Mouse (Mus musculus): ENCODE data around the gene Igf1r. TPM values are rescaled to one million over a fixed set of nuclear protein-coding genes. Genes with fewer than 3 reads are reported as not detected.

Igf1r gene
- total and polyA plus RNA-seq, 2 experiments from 2014 or later: 12.1 to 40.3 TPM

- WGBS: 38% methylated on average over 7 of the region's 7 CpGs
- H3K9me3 ChIP-seq (ENCODE audit: low read length): no peaks in the 10 kb centered on the region
- no peak overlapping the region for H3K27ac ChIP-seq (ENCODE audit: low read depth, low read length)
- ATAC-seq (ENCODE audit: low FRiP score): no peak
- no peaks in the 10 kb centered on the region for H3K36me3 ChIP-seq (ENCODE audit: insufficient read depth, low read length)
- no peaks in the 10 kb centered on the region for H3K4me1 ChIP-seq (ENCODE audit: insufficient read depth, low read length)
- H3K9ac ChIP-seq (replicated peaks; ENCODE audit: low read length, poor library complexity, severe bottlenecking): no peak overlapping the region
- DNase-seq (ENCODE audit: low spot score): peak; percentile 89
- no peak overlapping the region for H3K4me3 ChIP-seq (ENCODE audit: low read depth, low read length)
- TF ChIP-seq CTCF (IDR thresholded peaks at IDR 0.05): peak; percentile 21; the same call in 1 of the 2 replicates
- H3K27me3 ChIP-seq (ENCODE audit: insufficient read depth, low read length): no peaks in the 10 kb centered on the region
- H3K4me2 ChIP-seq (ENCODE audit: low read depth, low read length, poor library complexity, severe bottlenecking): no peak overlapping the region
These were observed 118.0 kb downstream of the Igf1r start for GRCm38 (mm10) chr7:68070626-68071025.

- H3K27ac ChIP-seq (ENCODE audit: low read depth, low read length): no peak overlapping the region
- H3K4me1 ChIP-seq (ENCODE audit: insufficient read depth, low read length): no peaks in the 10 kb centered on the region
- no peak for TF ChIP-seq CTCF (IDR thresholded peaks at IDR 0.05)
- no peaks in the 10 kb centered on the region for H3K9me3 ChIP-seq (ENCODE audit: low read length)
- DNase-seq (ENCODE audit: low spot score) (no peak), ATAC-seq (ENCODE audit: low FRiP score) (no peak)
- WGBS: 91% methylated on average over 3 of the region's 3 CpGs
- no peak overlapping the region for H3K4me3 ChIP-seq (ENCODE audit: low read depth, low read length)
- H3K27me3 ChIP-seq (ENCODE audit: insufficient read depth, low read length): no peaks in the 10 kb centered on the region
- no peak overlapping the region for H3K9ac ChIP-seq (replicated peaks; ENCODE audit: low read length, poor library complexity, severe bottlenecking)
- no peak overlapping the region for H3K4me2 ChIP-seq (ENCODE audit: low read depth, low read length, poor library complexity, severe bottlenecking)
- no peaks in the 10 kb centered on the region for H3K36me3 ChIP-seq (ENCODE audit: insufficient read depth, low read length)
These were observed 118.4 kb downstream of the Igf1r start for GRCm38 (mm10) chr7:68071050-68071449.

GRCm38 (mm10) chr7:68071749-68072148, 119.1 kb downstream of the Igf1r start:
- Histone ChIP-seq H3K27me3 (ENCODE audit: insufficient read depth, low read length) (no peaks in the 10 kb centered on the region), H3K27ac (ENCODE audit: low read depth, low read length) (no peak overlapping the region), H3K9ac (replicated peaks; ENCODE audit: low read length, poor library complexity, severe bottlenecking) (no peak overlapping the region), H3K4me1 (ENCODE audit: insufficient read depth, low read length) (no peaks in the 10 kb centered on the region), H3K4me2 (ENCODE audit: low read depth, low read length, poor library complexity, severe bottlenecking) (no peak overlapping the region), H3K9me3 (ENCODE audit: low read length) (no peaks in the 10 kb centered on the region), H3K4me3 (ENCODE audit: low read depth, low read length) (no peak overlapping the region), H3K36me3 (ENCODE audit: insufficient read depth, low read length) (no peaks in the 10 kb centered on the region)
- ATAC-seq (ENCODE audit: low FRiP score): no peak
- no peak for DNase-seq (ENCODE audit: low spot score)
- 94% methylated on average over 11 of the region's 11 CpGs for WGBS
- TF ChIP-seq CTCF (IDR thresholded peaks at IDR 0.05): no peak

GRCm38 (mm10) chr7:68072524-68073459, 120.2 kb downstream of the Igf1r start:
- no peaks in the 10 kb centered on the region for H3K9me3 ChIP-seq (ENCODE audit: low read length)
- no peak overlapping the region for H3K27ac ChIP-seq (ENCODE audit: low read depth, low read length)
- no peaks in the 10 kb centered on the region for H3K27me3 ChIP-seq (ENCODE audit: insufficient read depth, low read length)
- H3K36me3 ChIP-seq (ENCODE audit: insufficient read depth, low read length): no peaks in the 10 kb centered on the region
- H3K9ac ChIP-seq (replicated peaks; ENCODE audit: low read length, poor library complexity, severe bottlenecking): no peak overlapping the region
- no peak for TF ChIP-seq CTCF (IDR thresholded peaks at IDR 0.05)
- no peak for DNase-seq (ENCODE audit: low spot score)
- 83% methylated on average over 14 of the region's 14 CpGs for WGBS
- H3K4me1 ChIP-seq (ENCODE audit: insufficient read depth, low read length): no peaks in the 10 kb centered on the region
- H3K4me2 ChIP-seq (ENCODE audit: low read depth, low read length, poor library complexity, severe bottlenecking): no peak overlapping the region
- ATAC-seq (ENCODE audit: low FRiP score): no peak
- H3K4me3 ChIP-seq (ENCODE audit: low read depth, low read length): no peak overlapping the region

GRCm38 (mm10) chr7:68073460-68073806, 120.8 kb downstream of the Igf1r start:
- Histone ChIP-seq H3K4me1 (ENCODE audit: insufficient read depth, low read length) (no peaks in the 10 kb centered on the region), H3K4me3 (ENCODE audit: low read depth, low read length) (no peak overlapping the region), H3K36me3 (ENCODE audit: insufficient read depth, low read length) (no peaks in the 10 kb centered on the region), H3K9ac (replicated peaks; ENCODE audit: low read length, poor library complexity, severe bottlenecking) (no peak overlapping the region), H3K27me3 (ENCODE audit: insufficient read depth, low read length) (no peaks in the 10 kb centered on the region), H3K27ac (ENCODE audit: low read depth, low read length) (no peak overlapping the region), H3K9me3 (ENCODE audit: low read length) (no peaks in the 10 kb centered on the region), H3K4me2 (ENCODE audit: low read depth, low read length, poor library complexity, severe bottlenecking) (no peak overlapping the region)
- no peak for ATAC-seq (ENCODE audit: low FRiP score)
- no peak for DNase-seq (ENCODE audit: low spot score)
- WGBS: 27% methylated on average over 8 of the region's 8 CpGs
- no peak for TF ChIP-seq CTCF (IDR thresholded peaks at IDR 0.05)

- Histone ChIP-seq H3K9ac (replicated peaks; ENCODE audit: low read length, poor library complexity, severe bottlenecking) (no peak overlapping the region), H3K36me3 (ENCODE audit: insufficient read depth, low read length) (no peaks in the 10 kb centered on the region), H3K4me3 (ENCODE audit: low read depth, low read length) (no peak overlapping the region), H3K9me3 (ENCODE audit: low read length) (no peaks in the 10 kb centered on the region), H3K4me2 (ENCODE audit: low read depth, low read length, poor library complexity, severe bottlenecking) (no peak overlapping the region), H3K27me3 (ENCODE audit: insufficient read depth, low read length) (no peaks in the 10 kb centered on the region), H3K27ac (ENCODE audit: low read depth, low read length) (no peak overlapping the region), H3K4me1 (ENCODE audit: insufficient read depth, low read length) (no peaks in the 10 kb centered on the region)
- no peak for DNase-seq (ENCODE audit: low spot score)
- no peak for TF ChIP-seq CTCF (IDR thresholded peaks at IDR 0.05)
- WGBS: 87% methylated on average over 11 of the region's 11 CpGs
- no peak for ATAC-seq (ENCODE audit: low FRiP score)
These were observed 122.1 kb downstream of the Igf1r start for GRCm38 (mm10) chr7:68074748-68075147.
